Mouse (Mus musculus) limb, embryonic 15.5 days (tissue): ENCODE data around the gene Arhgef15. TPM values are rescaled to one million over a fixed set of nuclear protein-coding genes. Genes with fewer than 3 reads are reported as not detected.
"Not testable (repeated sequence)": the region's sequence is repeated elsewhere in the genome, so short reads cannot be mapped to it uniquely, and the experiment has no call there.

Source experiments
- ATAC-seq: fragments of 200-750 bp; cut with Nextera tagmentation; 2 replicates; pipeline ENCODE4 v1.8.0; 2017; ENCODE audit warnings: low read depth, moderate TSS enrichment; ENCODE audit not compliant: insufficient number of reproducible peaks, low FRiP score, low TSS enrichment
- H3K27ac ChIP-seq: fragments of 300-500 bp; sonication (generic); 2 replicates; pipeline ENCODE4 v1.5.1; 2015; ENCODE audit warnings: moderate library complexity, mild to moderate bottlenecking, inconsistent platforms
- H3K27me3 ChIP-seq: fragments of 300-500 bp; sonication (generic); 2 replicates; pipeline ENCODE4 v1.6.1; 2015; ENCODE audit warnings: inconsistent platforms
- H3K36me3 ChIP-seq: fragments of 300-500 bp; sonication (generic); 2 replicates; pipeline ENCODE4 v1.6.1; 2015; ENCODE audit warnings: inconsistent platforms
- H3K4me1 ChIP-seq: fragments of 300-500 bp; sonication (generic); 2 replicates; pipeline ENCODE4 v1.6.1; 2015; ENCODE audit warnings: inconsistent platforms
- H3K4me2 ChIP-seq: fragments of 300-500 bp; sonication (generic); 2 replicates; pipeline ENCODE4 v1.6.1; 2015; ENCODE audit warnings: mild to moderate bottlenecking, inconsistent platforms
- H3K4me3 ChIP-seq: fragments of 300-500 bp; sonication (generic); 2 replicates; pipeline ENCODE4 v1.5.1; 2015; ENCODE audit warnings: mild to moderate bottlenecking, inconsistent platforms
- H3K9ac ChIP-seq: fragments of 300-500 bp; sonication (generic); 2 replicates; pipeline ENCODE4 v1.6.1; 2015; ENCODE audit warnings: inconsistent platforms
- H3K9me3 ChIP-seq: fragments of 300-500 bp; sonication (generic); 2 replicates; pipeline ENCODE4 v1.6.1; 2016; ENCODE audit warnings: inconsistent platforms
- WGBS: fragments of 180-500 bp; shearing (Covaris S2); methylation state at CpG from one replicate; pipeline ENCODE4 v1.1.7; 2015; 5-methylcytosine and 5-hydroxymethylcytosine counted together
- polyA plus RNA-seq: library from polyadenylated mRNA; unstranded; fragments of >200 nt; fragmentation: Nextera tagmentation; extraction: Ambion mirVana; gene quantifications from 2 replicates; pipeline ENCODE4 v1.2.1, GENCODE M21; 2015

Gene Arhgef15
- polyA plus RNA-seq, 1 experiment from 2014 or later = 7.8 TPM

DNA sequence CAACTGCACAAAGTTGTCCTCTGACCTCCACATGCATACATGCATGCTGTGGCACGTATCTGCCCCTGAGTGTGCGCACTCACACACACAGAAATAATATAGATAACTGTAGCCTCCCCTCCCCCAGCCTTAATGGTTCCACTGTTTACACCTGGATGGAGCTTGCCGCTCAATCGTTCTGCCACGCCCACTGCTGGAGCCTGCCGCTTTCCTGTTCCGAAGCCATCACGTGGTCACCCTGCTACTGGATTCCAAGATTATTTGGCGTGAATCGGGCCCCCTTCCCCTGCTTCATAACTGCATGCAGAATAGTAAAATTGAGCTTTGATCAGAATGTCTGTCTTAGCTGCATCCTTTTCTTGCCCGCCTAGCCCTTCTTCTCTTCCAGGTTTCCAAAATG is 4.9 kb upstream of the Arhgef15 start:
- H3K4me2 ChIP-seq = not testable (repeated sequence)

DNA sequence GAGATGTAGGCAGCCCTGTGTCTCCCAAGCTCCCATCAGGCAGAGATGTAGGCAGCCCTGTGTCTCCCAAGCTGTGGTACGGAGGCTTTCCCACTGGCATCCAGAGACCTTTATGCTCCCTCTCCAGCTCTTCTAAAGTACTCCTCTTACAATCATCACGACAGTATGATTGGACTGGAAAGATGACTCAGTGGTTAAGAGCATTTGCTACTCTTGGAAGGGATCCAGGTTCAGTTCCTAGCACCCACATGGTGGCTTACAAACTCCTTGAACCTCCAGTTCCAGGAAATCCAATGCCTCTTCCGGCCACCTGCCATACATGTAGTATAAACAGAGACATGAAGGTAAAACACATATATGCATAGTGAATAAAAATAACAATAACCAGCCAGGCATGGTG is 4.3 kb upstream of the Arhgef15 start:
- ATAC-seq = no peak
- H3K27me3 ChIP-seq = 0 out of 2 replicates have a peak, but pooled peaks cover 5% of the 10 kb centered on the region
- no peaks in the 10 kb centered on the region for H3K9me3 ChIP-seq
- H3K27ac ChIP-seq = no peak overlapping the region
- no peaks in the 10 kb centered on the region for H3K4me1 ChIP-seq
- no peak overlapping the region for H3K9ac ChIP-seq
- H3K4me3 ChIP-seq = no peak overlapping the region
- 74% methylated on average over 3 of the region's 3 CpGs for WGBS
- no peaks in the 10 kb centered on the region for H3K36me3 ChIP-seq
- no peak overlapping the region for H3K4me2 ChIP-seq

More for the DNA sequence above, 4.9 kb upstream of the Arhgef15 start:
- 16% methylated on average over 11 of the region's 11 CpGs for WGBS
- ATAC-seq, H3K27ac ChIP-seq, H3K36me3 ChIP-seq, H3K4me3 ChIP-seq, H3K27me3 ChIP-seq, H3K4me1 ChIP-seq, H3K9ac ChIP-seq, H3K9me3 ChIP-seq: not testable (repeated sequence)

DNA sequence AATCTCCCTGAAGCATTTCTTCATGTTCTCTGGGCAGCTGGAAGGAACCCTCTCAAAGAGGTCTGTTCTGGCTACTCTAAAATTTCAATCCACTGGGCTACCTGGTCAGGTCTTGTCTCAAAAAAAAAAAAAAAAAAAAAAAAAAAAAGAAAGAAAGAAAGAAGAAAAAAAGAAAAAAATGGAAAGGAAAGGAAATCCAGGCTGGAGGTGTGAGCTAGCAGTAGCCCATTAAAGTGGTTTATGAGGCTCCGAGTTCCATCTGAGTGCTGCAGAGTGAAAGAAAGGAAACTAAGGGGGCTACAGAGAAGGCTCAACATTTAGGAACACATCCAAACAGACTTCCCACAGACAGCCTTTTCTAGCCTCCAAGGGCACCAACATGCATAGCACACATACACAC is 691 bp upstream of the Arhgef15 start:
- Histone ChIP-seq H3K36me3 (no peaks in the 10 kb centered on the region), H3K4me1 (peaks cover 9% of the 10 kb centered on the region), H3K9me3 (no peaks in the 10 kb centered on the region), H3K4me3 (no peak overlapping the region), H3K4me2 (no peak overlapping the region), H3K27ac (no peak overlapping the region), H3K9ac (no peak overlapping the region), H3K27me3 (peaks cover 31% of the 10 kb centered on the region)
- no peak for ATAC-seq
- WGBS = 46% methylated on average over 1 of the region's 1 CpGs

DNA sequence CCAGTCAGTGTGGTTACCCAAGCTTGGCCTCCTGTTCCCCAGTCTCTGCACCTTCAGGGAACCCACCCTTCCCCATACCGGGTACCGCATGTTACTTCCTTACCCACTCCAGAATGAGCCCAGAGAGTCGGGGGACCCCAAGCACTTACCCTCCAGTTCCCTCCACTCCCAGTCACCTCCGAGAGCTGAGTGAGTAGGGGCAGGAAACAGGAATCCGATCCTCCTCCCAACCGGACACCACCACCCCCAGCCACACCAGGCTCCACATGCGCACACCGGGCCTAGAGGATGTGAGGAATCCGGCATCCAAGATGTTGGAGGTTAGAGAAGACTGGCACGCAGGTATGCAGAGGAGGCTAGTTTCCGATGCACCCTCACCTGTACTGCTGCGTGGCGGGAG is 583 bp downstream of the Arhgef15 start:
- Histone ChIP-seq H3K9ac (no peak overlapping the region), H3K27ac (0 out of 2 replicates have a peak overlapping the region, but pooled peaks have one; percentile 17), H3K4me1 (peaks cover 9% of the 10 kb centered on the region), H3K4me2 (no peak overlapping the region), H3K9me3 (no peaks in the 10 kb centered on the region), H3K4me3 (peak overlapping the region; percentile 19), H3K27me3 (peaks cover 36% of the 10 kb centered on the region), H3K36me3 (no peaks in the 10 kb centered on the region)
- WGBS = 29% methylated on average over 13 of the region's 13 CpGs
- ATAC-seq = no peak

DNA sequence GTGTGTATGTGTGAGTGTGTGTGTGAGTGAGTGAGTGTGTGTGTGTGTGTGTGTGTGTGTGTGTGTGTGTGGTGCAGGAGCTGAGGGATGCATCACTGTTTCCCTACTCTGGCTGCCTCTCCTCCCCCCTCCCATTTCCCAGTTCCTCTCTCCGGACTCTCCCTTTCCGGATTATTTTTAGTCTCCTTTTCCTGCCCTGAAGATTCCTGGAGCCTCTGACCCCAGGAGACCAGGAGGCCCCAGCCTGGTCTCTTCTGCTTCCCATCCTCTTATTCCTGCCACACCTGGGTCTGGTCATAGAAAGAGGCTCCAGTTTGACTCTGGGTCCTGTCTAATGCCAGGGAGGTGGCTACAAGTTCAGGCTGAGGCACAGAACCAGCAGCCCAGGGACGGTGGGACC is 1.2 kb downstream of the Arhgef15 start:
- H3K27ac ChIP-seq = 0 out of 2 replicates have a peak overlapping the region, but pooled peaks have one; percentile 17
- H3K4me2 ChIP-seq = no peak overlapping the region
- ATAC-seq = no peak
- no peaks in the 10 kb centered on the region for H3K36me3 ChIP-seq
- H3K9me3 ChIP-seq = no peaks in the 10 kb centered on the region
- H3K27me3 ChIP-seq = peaks cover 39% of the 10 kb centered on the region
- 30% methylated on average over 3 of the region's 3 CpGs for WGBS
- H3K4me1 ChIP-seq = peaks cover 9% of the 10 kb centered on the region
- no peak overlapping the region for H3K9ac ChIP-seq
- peak overlapping the region; percentile 19; the same call in 1 of the 2 replicates for H3K4me3 ChIP-seq

DNA sequence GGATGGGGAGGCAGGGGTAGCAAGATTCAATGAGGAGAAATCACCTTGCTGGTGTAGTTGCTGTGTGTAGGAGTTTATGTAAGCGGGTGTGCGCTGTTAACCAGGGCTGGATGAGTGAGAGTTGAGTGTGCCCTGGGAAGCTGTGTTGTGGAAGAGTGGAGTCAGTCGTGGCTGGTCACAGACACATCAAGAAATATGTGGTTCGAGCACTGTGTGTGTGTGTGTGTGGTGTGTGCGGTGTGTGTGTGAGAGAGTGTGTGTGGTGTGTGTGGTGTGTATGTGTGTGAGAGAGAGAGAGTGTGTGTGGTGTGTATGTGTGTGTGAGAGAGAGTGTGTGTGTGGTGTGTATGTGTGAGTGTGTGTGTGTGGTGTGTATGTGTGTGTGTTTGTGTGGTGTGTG is 1.8 kb downstream of the Arhgef15 start:
- H3K27me3 ChIP-seq = peaks cover 39% of the 10 kb centered on the region
- no peak overlapping the region for H3K4me3 ChIP-seq
- H3K27ac ChIP-seq = no peak overlapping the region
- WGBS = 74% methylated on average over 5 of the region's 5 CpGs
- no peaks in the 10 kb centered on the region for H3K9me3 ChIP-seq
- peak overlapping the region; percentile 53; the same call in 1 of the 2 replicates for H3K4me2 ChIP-seq
- peaks cover 9% of the 10 kb centered on the region for H3K4me1 ChIP-seq
- no peak for ATAC-seq
- no peaks in the 10 kb centered on the region for H3K36me3 ChIP-seq
- H3K9ac ChIP-seq = no peak overlapping the region

DNA sequence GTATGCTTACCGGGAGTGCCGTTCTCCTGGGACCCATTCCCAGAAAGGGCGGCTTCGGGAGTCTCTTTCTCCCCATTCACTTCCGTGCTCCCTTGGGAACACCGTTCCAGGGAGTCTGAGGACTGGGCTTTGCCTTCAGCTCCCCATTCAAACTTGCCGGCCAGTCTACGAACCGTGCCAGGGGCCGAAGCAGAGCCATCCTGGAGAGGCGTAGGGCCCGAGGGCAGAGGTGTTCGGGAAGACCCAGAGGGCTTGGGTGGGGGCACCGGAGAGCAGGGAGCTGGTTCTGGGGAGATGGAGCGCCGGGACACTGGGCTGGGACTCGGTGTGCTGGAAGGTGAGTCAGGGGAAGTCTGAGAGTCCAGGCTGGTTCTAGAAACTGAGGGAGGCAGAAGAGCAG is 2.9 kb downstream of the Arhgef15 start:
- peak overlapping the region; percentile 28; the same call in 1 of the 2 replicates for H3K9ac ChIP-seq
- peak overlapping the region; percentile 33 for H3K4me3 ChIP-seq
- no peaks in the 10 kb centered on the region for H3K9me3 ChIP-seq
- peak overlapping the region; percentile 53 for H3K4me2 ChIP-seq
- no peak for ATAC-seq
- no peak overlapping the region for H3K27ac ChIP-seq
- WGBS = 4% methylated on average over 17 of the region's 17 CpGs
- no peaks in the 10 kb centered on the region for H3K36me3 ChIP-seq
- H3K27me3 ChIP-seq = peaks cover 39% of the 10 kb centered on the region
- H3K4me1 ChIP-seq = peaks cover 9% of the 10 kb centered on the region

DNA sequence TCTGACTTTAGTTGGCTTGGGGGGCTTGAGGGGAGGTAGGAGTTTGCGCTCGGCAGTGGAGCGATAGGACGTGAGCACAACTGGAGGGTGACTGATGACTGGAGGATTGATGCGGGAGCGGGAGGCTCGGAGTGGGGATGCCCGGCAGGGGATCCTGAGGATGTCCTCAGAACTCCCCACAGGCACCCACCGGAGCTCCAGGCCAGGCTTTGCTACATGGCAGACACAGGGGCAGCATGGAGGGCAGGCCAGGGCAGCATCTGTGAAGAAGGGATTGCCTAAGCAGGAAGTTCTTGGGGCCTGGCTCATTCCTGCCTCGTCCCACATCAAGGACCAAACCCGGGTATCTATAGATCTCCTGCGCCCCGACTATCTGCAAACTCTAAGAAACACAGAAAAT is 3.4 kb downstream of the Arhgef15 start:
- H3K4me2 ChIP-seq = peak overlapping the region; percentile 53

DNA sequence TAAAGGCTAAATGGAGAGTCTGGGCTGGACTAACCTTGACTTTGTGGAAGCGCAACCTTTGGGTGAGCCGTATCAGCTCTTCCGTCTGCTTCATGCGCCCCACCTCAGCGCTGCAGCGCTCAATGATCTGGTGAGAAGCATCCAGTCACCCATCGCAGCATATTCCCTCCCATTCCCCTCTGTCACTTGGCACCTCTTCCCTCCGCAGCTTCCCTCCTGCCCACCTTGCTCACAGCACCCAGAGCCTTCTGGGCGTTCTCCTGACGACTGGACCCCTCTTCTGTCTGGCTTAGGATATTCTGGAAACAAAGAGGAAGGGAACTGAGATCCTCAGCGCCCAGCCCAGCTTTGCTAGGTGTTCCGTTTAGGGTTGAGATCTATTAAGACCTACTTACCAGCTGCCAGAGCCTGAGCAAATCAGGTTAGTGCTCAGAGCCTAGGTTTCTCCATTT is 9.7 kb downstream of the Arhgef15 start:
- no peak for ATAC-seq
- Histone ChIP-seq H3K4me3 (no peak overlapping the region), H3K36me3 (no peaks in the 10 kb centered on the region), H3K9ac (no peak overlapping the region), H3K27me3 (peaks cover 25% of the 10 kb centered on the region), H3K27ac (no peak overlapping the region), H3K9me3 (no peaks in the 10 kb centered on the region), H3K4me1 (peaks cover 7% of the 10 kb centered on the region), H3K4me2 (peak overlapping the region; percentile 15; the same call in 1 of the 2 replicates)
- 7% methylated on average over 12 of the region's 12 CpGs for whole genome bisulfite sequencing

More for the DNA sequence above, 3.4 kb downstream of the Arhgef15 start:
- ATAC-seq = no peak
- Histone ChIP-seq H3K36me3 (no peaks in the 10 kb centered on the region), H3K9me3 (no peaks in the 10 kb centered on the region), H3K4me1 (peaks cover 9% of the 10 kb centered on the region), H3K4me3 (peak overlapping the region; percentile 33), H3K9ac (no peak overlapping the region), H3K27ac (no peak overlapping the region), H3K27me3 (peaks cover 39% of the 10 kb centered on the region)
- 20% methylated on average over 13 of the region's 13 CpGs for WGBS

DNA sequence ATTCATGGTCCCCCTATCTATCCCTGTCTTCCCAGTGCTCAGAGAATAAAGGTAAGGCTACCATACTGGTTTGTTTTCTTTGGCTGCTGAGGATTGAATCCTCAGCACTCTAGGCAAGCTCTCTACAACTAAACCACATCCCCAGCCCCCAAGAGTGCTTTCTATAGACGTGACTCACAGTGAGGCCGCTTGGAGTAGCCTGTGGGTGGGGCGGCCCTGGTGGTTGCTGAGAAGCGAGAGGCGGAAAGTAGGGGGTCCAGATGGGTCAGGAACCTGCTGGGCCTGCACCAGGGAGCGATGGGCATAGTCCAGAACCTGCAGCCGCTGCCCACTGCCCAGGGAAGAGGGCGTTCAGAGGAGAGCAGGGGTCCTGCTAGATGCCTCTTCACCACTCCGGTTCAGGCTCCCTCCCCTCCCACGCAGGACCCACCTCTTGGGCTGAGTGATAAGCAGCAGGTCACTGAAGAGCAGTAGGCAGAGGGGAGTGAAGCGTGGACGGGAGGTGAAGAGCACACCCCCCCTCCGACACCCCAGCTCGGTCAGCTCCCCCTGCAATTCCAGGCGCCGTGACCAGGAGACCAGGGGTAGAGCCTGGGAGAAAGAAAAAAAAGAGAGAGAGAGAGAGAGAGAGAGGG is 10.4 kb downstream of the Arhgef15 start:
- no peak for ATAC-seq
- no peaks in the 10 kb centered on the region for H3K36me3 ChIP-seq

DNA sequence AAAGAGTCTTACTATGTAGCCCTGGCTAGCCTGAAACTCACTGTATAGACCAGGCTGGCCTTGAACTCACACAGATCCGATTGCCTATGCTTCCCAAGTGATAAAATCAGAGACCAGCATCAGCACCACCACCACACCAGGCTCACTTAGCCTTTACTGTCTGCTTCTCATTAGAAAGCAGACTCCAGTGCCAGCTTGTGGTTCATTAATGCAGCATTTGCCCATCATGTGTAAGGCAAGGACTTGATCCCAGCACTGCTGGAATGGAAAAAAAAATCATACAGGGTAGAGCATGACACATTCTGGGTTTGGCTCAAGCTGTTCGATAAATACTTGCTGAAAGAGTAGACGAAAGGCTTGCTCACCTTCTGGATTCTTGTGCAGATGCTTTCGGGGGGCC is 11.3 kb downstream of the Arhgef15 start:
- no peak overlapping the region for H3K4me3 ChIP-seq
- peaks cover 17% of the 10 kb centered on the region for H3K27me3 ChIP-seq
- H3K4me1 ChIP-seq = peaks cover 7% of the 10 kb centered on the region
- no peak overlapping the region for H3K9ac ChIP-seq
- no peak overlapping the region for H3K27ac ChIP-seq
- H3K9me3 ChIP-seq = no peaks in the 10 kb centered on the region
- H3K36me3 ChIP-seq = no peaks in the 10 kb centered on the region
- ATAC-seq = no peak
- H3K4me2 ChIP-seq = no peak overlapping the region
- WGBS = 69% methylated on average over 4 of the region's 4 CpGs

More for the DNA sequence above, 10.4 kb downstream of the Arhgef15 start:
- Histone ChIP-seq H3K27me3 (peaks cover 23% of the 10 kb centered on the region), H3K9me3 (no peaks in the 10 kb centered on the region), H3K4me2 (peak overlapping the region; percentile 24; the same call in 1 of the 2 replicates), H3K4me1 (peaks cover 7% of the 10 kb centered on the region), H3K4me3 (no peak overlapping the region; the same call in 1 of the 2 replicates), H3K9ac (0 out of 2 replicates have a peak overlapping the region, but pooled peaks have one; percentile 11), H3K27ac (no peak overlapping the region)
- 17% methylated on average over 14 of the region's 16 CpGs for WGBS

DNA sequence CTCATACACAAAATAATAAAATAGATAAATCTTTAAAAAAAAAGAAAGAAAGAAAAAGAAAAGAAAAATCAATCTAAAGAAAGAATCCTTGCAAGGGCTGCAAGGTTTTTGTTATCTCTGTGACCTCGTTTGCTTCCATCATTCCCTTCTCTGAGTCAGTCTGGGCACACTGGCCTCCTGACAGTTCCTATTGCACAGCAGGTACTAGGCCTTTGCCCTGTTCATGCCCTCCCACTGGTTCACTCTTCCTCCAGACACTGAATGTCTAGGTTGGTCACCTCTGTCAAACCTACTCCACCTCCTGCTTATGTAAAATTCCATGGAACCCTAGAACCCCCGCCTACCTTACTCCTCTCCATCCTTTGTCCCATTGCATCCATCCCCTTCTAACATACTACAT is 12.0 kb downstream of the Arhgef15 start:
- Histone ChIP-seq H3K9me3 (no peaks in the 10 kb centered on the region), H3K4me1 (peaks cover 12% of the 10 kb centered on the region), H3K27ac (no peak overlapping the region), H3K4me2 (no peak overlapping the region), H3K36me3 (no peaks in the 10 kb centered on the region), H3K4me3 (no peak overlapping the region), H3K9ac (no peak overlapping the region), H3K27me3 (peaks cover 17% of the 10 kb centered on the region)
- WGBS = 78% methylated on average over 2 of the region's 2 CpGs
- ATAC-seq = no peak
